Mouse (Mus musculus): ENCODE measurements around the gene Thg1l. TPM values are rescaled to one million over a fixed set of nuclear protein-coding genes. Genes with fewer than 3 reads are reported as not detected.

The Thg1l gene
- 12.6 and 12.9 TPM in 2 replicates for polyA plus RNA-seq (2015; fragmentation: Nextera tagmentation; extraction: Ambion mirVana)

DNA sequence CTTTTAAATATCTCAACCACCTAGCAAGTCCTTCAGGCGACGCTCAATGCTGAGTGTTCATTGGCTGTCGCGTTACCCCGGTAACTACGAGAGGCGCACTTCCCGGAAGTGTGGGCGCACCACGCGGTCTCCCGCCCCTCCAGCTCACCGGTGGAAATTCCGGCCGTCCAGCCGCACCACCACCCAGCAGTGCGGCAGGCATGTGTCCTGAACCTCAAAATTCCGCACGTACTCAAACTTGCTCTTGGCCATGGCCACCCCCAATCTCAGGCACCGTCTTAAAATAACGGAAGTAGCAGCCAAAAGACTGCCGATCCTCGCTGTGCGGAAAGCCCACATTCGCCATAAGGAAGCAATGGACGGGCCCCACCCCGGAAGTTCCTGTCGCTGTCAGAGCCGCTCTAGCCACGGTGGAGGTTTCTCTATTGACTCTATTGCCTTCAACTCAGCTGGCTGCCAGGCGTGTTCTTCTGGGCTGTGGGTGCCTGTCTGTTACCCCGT is at the start of gene Thg1l:
Gene Thg1l, minus strand, starts transcription at position 368 of the 501 bp plus-strand sequence.
- peak; percentile 96 for DNase-seq (ENCODE audit: low spot score)

DNA sequence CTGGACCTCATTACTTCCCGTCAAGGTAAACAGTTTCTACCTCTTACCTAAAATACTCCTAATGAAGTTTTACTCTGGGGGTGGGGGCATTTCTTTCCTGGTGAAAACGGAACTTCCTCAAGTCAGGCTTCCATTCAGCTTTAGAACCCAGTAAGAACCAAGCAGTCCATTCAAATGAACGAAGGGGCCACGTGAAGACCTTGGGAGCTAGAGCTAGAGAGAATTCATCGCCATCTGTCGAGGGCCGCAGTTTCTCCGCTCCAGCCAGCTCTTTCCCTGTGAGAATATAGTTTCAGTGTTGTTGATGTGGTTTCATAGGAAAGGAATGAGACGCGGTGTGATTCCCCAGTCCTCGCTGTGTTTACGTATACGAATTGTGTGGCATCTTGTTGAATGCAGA is 36.8 kb upstream of the Thg1l start:
- no peak for DNase-seq (ENCODE audit: low spot score)

- DNase-seq (ENCODE audit: low spot score): no peak
Measured at GRCm38 (mm10) chr11:45991604-45992003, 36.3 kb upstream of the Thg1l start.

DNA sequence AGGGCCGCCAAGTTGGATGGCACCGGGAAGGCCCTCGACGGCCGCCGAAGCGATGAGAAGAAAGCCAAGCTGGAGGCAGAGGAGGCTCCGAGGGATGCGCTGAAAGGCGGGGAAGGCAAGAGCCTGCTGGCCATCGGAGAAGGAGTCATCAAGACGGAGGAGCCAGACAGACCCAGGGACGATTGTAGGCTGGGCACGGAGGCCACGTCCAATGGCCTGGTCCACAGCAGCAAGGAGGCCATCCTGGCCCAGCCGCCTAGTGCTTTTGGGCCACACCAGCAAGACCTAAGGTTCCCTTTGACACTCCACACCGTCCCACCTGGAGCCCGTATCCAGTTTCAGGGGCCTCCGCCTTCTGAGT is 25.6 kb upstream of the Thg1l start:
- DNase-seq (ENCODE audit: low spot score): no peak

DNA sequence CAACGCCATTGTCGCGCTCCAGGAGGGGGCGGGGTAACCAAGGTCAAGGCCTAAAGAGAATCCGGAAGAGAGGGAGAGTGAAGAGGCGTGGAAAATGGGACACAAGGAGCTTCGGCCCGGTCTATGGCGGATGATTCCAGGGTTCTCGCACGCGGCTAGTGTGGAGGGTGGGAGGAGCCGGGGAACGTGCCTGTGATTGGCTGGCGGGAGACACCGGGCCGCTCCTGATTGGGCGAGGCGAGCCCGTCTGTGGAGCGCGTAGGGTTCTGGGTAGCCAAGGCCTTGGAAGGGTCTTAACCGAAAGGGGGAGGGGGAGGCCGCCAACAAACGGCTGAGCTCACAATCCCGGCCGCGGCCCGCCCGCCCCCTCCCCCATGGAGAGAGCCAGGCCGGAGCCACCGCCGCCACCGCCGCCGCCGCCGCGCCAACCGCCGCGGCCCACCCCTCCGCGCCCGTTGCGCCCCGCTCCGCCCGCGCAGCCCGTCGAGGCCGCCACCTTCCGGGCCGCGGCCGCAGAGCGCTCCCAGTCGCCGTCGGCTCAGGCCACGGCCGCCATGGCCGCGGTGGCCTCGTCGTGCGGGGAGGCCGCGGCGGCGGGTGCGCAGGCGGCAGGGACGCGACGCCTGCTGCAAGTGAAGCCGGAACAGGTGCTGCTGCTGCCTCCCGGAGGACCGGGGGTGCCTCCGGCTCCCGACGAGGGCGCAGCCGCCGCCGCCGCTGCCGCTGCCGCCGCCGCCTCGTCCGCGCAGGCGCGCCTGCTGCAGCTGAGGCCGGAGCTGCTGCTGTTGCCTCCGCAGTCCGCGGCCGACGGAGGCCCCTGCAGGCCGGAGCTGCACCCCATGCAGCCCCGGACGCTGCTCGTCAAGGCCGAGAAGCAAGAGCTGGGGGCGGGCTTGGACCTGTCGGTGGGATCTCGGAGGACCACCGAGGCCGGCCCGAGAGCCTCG is 24.9 kb upstream of the Thg1l start, which contains the start of gene Sox30:
Gene Sox30, plus strand, starts transcription at position 365 of the 947 bp plus-strand sequence.
- peak; percentile 68 for DNase-seq (ENCODE audit: low spot score)

- no peak for DNase-seq (ENCODE audit: low spot score)
Measured at GRCm38 (mm10) chr11:45976061-45976460, 20.8 kb upstream of the Thg1l start.

- DNase-seq (ENCODE audit: low spot score): no peak
Measured at GRCm38 (mm10) chr11:45974466-45974865, 19.2 kb upstream of the Thg1l start.

GRCm38 (mm10) chr11:45973635-45974034 is 18.3 kb upstream of the Thg1l start:
- no peak for DNase-seq (ENCODE audit: low spot score)

GRCm38 (mm10) chr11:45968466-45968865 is 13.2 kb upstream of the Thg1l start:
- DNase-seq (ENCODE audit: low spot score): no peak

DNA sequence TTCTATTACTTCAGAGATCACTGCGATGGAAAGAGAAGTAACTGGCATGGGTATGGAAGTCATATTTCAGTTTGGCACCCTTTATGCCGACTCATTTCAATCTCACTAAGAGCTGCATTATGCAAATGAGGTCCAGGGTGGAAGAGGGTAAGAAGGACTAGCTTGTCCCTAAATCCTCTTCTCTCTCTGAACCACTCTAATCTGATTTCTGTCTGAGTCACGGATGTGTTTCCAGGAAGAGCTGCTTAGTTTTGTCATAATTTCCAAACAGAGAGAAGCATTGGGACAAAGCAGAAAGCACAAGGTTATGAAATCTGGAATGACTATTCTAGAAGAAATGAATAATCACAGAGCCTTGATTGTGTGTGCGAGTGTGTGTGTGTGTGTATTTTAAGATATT is 11.6 kb upstream of the Thg1l start:
- DNase-seq (ENCODE audit: low spot score): no peak

GRCm38 (mm10) chr11:45960003-45960402 is 4.7 kb upstream of the Thg1l start:
- DNase-seq (ENCODE audit: low spot score): peak; percentile 32

DNA sequence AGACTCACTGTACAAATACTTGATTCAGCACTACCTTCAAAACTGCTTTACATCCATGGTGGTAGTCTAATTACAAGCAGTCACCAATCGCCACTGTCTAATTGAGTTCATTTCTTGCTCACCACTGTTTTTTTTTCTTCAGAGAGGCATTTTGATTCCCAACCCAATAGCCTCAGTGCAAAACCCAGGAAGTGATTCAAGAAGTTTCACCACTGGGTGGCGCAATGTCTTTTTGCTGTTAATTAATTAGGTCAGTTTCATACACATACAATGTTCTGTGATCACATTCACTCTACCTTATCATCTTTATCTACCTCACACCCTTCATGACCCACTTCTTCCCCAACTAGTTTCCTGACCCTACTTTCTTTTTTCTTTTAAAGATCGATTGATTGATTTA is 4.3 kb upstream of the Thg1l start:
- DNase-seq (ENCODE audit: low spot score): peak; percentile 36

- DNase-seq (ENCODE audit: low spot score): no peak
Measured at GRCm38 (mm10) chr11:45947491-45947890, 7.8 kb downstream of the Thg1l start.

GRCm38 (mm10) chr11:45946796-45947195 is 8.5 kb downstream of the Thg1l start:
- no peak for DNase-seq (ENCODE audit: low spot score)

DNA sequence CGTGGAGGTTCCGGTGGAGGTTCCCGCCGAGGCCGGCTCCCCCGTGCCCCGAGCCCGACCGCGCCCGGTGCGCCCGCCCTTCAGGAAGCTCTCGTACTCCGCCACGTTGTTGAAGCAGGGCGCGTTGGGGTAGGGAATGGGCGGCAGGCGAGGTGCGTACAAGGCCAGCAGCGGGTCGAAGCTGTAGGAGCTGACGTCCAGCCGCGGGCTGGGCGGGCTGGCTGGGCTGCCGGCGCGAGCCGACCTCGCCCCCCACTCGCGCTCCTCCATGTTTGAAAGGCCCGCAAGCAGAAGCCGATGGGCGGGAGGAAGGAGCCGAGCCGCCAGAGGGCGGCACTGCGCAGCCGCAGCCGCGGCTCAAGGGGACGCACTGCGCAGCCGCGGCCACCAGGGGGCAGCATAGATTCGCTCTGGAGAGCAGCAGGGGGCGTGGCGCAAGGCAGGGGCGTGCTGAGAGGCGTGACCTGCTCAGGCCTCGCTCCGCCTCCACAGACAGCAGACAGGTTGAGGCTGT is 10.6 kb downstream of the Thg1l start, which contains the start of gene Lsm11:
Gene Lsm11, minus strand, starts transcription at position 293 of the 514 bp plus-strand sequence.
- DNase-seq (ENCODE audit: low spot score): peak; percentile 94

DNA sequence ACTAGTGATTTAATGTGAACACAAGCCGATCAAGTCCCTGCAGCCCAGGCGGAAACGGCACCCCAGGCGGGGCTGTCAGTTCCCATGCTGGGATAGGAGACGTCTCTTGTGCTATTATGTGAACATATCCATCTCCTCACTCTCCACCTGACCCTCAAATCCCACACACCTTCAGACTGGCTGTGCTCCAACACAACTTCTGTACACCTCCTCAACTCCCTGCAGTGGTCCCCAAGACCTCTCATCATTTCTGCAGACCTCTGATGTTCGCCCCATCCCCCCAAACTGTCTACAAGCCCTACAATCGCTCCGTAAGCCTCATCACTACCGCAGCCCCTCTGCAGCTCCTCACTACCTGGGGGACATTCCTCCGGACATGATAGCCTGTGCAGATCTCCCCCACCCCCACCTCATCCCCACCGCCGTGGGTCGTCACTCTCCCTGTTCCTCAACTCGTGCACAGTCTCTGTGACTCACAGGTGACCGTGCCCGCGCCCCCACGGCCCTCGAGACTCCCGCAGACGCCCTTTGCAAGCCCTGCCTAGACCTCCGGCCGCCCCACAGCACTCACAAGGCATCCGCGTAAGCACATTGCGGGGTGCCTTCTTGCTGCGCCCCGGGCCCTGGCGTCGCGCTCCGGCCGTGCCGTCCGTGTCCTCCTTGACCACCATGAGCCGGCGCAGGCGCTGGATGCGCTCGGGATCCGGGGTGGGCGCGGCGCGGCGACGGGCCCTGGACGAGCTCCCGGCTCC is 11.2 kb downstream of the Thg1l start:
- peak; percentile 50 for DNase-seq (ENCODE audit: low spot score)

- no peak for DNase-seq (ENCODE audit: low spot score)
Measured at GRCm38 (mm10) chr11:45943108-45943705, 12.1 kb downstream of the Thg1l start.

GRCm38 (mm10) chr11:45942281-45942680 is 13.0 kb downstream of the Thg1l start:
- DNase-seq (ENCODE audit: low spot score): no peak

DNA sequence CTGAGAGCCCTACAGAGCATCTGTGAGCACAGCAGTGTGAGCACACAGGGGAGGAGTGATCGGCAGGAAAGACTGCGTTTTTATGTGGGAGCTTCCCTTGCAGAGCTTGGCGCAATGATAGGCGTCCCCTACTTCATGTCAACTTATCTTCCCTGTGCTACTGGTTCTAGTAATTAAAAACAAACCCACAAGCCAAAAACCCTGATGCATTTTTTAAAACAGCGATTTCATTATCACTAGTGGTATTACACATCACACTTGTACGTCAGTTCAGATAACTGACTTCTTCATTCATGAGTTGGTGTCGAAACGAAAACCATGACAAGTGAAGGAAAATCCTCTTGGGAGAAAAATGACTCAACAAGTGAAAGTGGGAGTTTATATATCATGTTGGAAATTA is 16.4 kb downstream of the Thg1l start:
- DNase-seq (ENCODE audit: low spot score): no peak

GRCm38 (mm10) chr11:45937478-45937877 is 17.8 kb downstream of the Thg1l start:
- no peak for DNase-seq (ENCODE audit: low spot score)

DNA sequence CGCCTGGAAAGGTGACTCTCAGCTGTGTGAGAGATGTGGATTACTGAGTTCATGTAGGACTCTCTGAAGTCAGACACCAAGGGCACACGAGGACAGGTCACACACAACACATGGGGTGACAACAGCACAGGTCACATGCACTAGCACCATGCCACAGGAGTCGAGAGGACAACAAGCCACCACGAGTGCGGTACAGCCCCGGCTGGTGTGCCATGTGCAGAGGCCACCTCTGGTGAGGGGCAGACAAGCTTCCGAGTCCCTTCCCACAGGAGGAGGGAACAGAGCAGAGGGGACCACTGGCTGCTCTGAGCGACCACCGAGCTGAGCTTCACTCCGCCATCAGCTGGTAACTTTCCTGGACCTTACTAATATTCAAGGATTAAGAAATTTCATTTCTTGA is 22.5 kb downstream of the Thg1l start:
- DNase-seq (ENCODE audit: low spot score): no peak

All from thymus, postnatal 0 days (tissue).